Mouse (Mus musculus): Measurements from ENCODE around the gene Dpp3. TPM values are rescaled to one million over a fixed set of nuclear protein-coding genes. Genes with fewer than 3 reads are reported as not detected.

Gene Dpp3
- polyA plus RNA-seq, 1 experiment, result 129 TPM

DNA sequence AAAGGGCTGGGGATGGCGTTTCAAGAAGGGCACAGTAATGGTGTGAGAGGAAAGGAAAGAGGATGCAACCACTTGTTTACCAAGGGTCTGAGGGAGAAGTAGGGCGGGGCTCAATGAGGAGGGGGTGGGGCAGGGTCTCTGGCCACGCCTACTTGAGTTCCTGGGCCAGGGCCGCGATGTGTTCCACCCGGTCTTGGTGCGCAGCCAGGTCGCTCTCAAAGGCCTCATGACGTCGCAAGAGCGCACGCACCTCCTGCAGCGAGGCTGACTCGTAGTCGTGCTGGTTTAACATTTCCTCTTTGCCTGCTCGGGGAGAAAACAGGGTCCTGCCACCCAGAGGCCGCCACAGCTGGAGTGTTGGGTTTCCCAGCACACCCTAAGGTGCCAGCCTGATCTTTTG is 62.9 kb downstream of the Dpp3 start:
- no peak for TF ChIP-seq POLR2A (IDR thresholded peaks at IDR 0.05; ENCODE audit: insufficient read depth, low read length)
- 0 out of 2 replicates have a peak, but pooled peaks have one; percentile 25 for TF ChIP-seq EP300 (IDR thresholded peaks at IDR 0.05; ENCODE audit: insufficient read depth, low read depth, low read length)
- TF ChIP-seq CTCF (IDR thresholded peaks at IDR 0.05; ENCODE audit: low read depth, low read length), result no peak
- H3K9ac ChIP-seq (ENCODE audit: low read depth, poor library complexity, severe bottlenecking), result no peak overlapping the region
- peaks cover 6% of the 10 kb centered on the region for H3K4me1 ChIP-seq (ENCODE audit: control insufficient read depth, insufficient read depth, low read length)
- H3K27ac ChIP-seq (ENCODE audit: insufficient read depth, low read length), result no peak overlapping the region
- H3K4me3 ChIP-seq (ENCODE audit: low read depth, low read length), result peak overlapping the region; percentile 31
- no peaks in the 10 kb centered on the region for H3K9me3 ChIP-seq (replicated peaks; ENCODE audit: control insufficient read depth, insufficient read depth, low read length, poor library complexity, severe bottlenecking)
- no peaks in the 10 kb centered on the region for H3K36me3 ChIP-seq (ENCODE audit: control insufficient read depth, insufficient read depth, low read length, poor library complexity, severe bottlenecking)
- no peaks in the 10 kb centered on the region for H3K27me3 ChIP-seq (ENCODE audit: control insufficient read depth, insufficient read depth, low read length, poor library complexity, severe bottlenecking)

DNA sequence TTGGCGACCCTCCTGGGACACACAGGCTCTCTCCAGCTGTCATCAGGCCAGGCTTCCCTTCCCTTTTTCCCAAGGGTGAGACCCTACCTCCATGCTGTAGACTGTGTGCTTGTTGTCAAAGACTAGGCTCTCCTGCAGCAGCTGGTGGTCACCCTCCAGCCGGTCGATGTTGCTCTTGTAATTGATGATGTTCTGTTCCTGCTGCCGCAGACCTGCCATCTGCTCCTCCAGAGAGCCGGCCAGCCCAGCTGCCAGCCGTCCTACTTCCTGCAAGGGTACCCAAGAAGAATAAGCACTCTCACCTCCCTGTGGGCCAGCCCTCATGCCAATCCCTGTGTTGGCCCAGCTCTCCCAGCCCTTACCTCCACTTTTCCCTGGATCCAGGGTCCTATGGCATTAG is 65.0 kb downstream of the Dpp3 start:
- Histone ChIP-seq H3K36me3 (ENCODE audit: control insufficient read depth, insufficient read depth, low read length, poor library complexity, severe bottlenecking) (no peaks in the 10 kb centered on the region), H3K9ac (ENCODE audit: low read depth, poor library complexity, severe bottlenecking) (no peak overlapping the region), H3K4me1 (ENCODE audit: control insufficient read depth, insufficient read depth, low read length) (peaks cover 6% of the 10 kb centered on the region), H3K4me3 (ENCODE audit: low read depth, low read length) (no peak overlapping the region), H3K9me3 (replicated peaks; ENCODE audit: control insufficient read depth, insufficient read depth, low read length, poor library complexity, severe bottlenecking) (no peaks in the 10 kb centered on the region), H3K27me3 (ENCODE audit: control insufficient read depth, insufficient read depth, low read length, poor library complexity, severe bottlenecking) (no peaks in the 10 kb centered on the region), H3K27ac (ENCODE audit: insufficient read depth, low read length) (no peak overlapping the region)
- no peak for TF ChIP-seq CTCF (IDR thresholded peaks at IDR 0.05; ENCODE audit: low read depth, low read length)
- no peak for TF ChIP-seq POLR2A (IDR thresholded peaks at IDR 0.05; ENCODE audit: insufficient read depth, low read length)
- TF ChIP-seq EP300 (IDR thresholded peaks at IDR 0.05; ENCODE audit: insufficient read depth, low read depth, low read length), result no peak

DNA sequence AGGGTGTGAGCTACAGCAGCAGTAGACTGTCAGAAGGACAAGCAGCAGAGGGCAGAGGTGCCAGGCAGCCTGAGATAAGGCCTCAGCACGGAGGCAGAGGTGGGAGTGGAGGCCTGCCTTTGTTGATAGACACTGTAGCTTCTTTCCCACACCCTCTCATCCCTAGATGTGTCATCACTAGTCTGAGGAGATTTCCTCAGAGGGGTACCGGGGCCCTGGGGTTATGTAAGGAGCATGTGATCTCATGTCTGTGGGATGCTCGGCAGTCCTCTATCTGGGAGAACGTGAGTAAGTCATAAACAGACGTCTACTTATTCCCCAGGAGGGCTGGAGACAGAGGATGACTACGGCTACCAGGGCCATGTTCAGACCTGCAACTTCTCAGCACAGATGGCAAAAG is 69.0 kb downstream of the Dpp3 start:
- Histone ChIP-seq H3K36me3 (ENCODE audit: control insufficient read depth, insufficient read depth, low read length, poor library complexity, severe bottlenecking) (no peaks in the 10 kb centered on the region), H3K27ac (ENCODE audit: insufficient read depth, low read length) (no peak overlapping the region), H3K27me3 (ENCODE audit: control insufficient read depth, insufficient read depth, low read length, poor library complexity, severe bottlenecking) (no peaks in the 10 kb centered on the region), H3K4me1 (ENCODE audit: control insufficient read depth, insufficient read depth, low read length) (no peaks in the 10 kb centered on the region), H3K9ac (ENCODE audit: low read depth, poor library complexity, severe bottlenecking) (no peak overlapping the region), H3K4me3 (ENCODE audit: low read depth, low read length) (no peak overlapping the region), H3K9me3 (replicated peaks; ENCODE audit: control insufficient read depth, insufficient read depth, low read length, poor library complexity, severe bottlenecking) (no peaks in the 10 kb centered on the region)
- TF ChIP-seq POLR2A (IDR thresholded peaks at IDR 0.05; ENCODE audit: insufficient read depth, low read length), result no peak
- no peak for TF ChIP-seq EP300 (IDR thresholded peaks at IDR 0.05; ENCODE audit: insufficient read depth, low read depth, low read length)
- TF ChIP-seq CTCF (IDR thresholded peaks at IDR 0.05; ENCODE audit: low read depth, low read length), result no peak

Other genes with a start within 250 kb of the Dpp3 start
- 0.32 and 0.87 TPM in 2 replicates for gene Gm960, start 229.6 kb downstream of the Dpp3 start, polyA plus RNA-seq (2011; ENCODE audit: insufficient read depth, insufficient read length, low read depth, missing spikeins)
- gene Sptbn2, start 217.1 kb downstream of the Dpp3 start, polyA plus RNA-seq (2011; ENCODE audit: insufficient read depth, insufficient read length, low read depth, missing spikeins), result 13.5 and 13.7 TPM in 2 replicates
- gene Rbm4b, start 171.8 kb downstream of the Dpp3 start, polyA plus RNA-seq (2011; ENCODE audit: insufficient read depth, insufficient read length, low read depth, missing spikeins), result 7.2 and 7.4 TPM in 2 replicates
- 67.6 and 72.7 TPM in 2 replicates for gene Rbm4, start 134.4 kb downstream of the Dpp3 start, polyA plus RNA-seq (2011; ENCODE audit: insufficient read depth, insufficient read length, low read depth, missing spikeins)
- gene Gm21992, start 116.7 kb downstream of the Dpp3 start, polyA plus RNA-seq (2011; ENCODE audit: insufficient read depth, insufficient read length, low read depth, missing spikeins), result 22.2 and 23.5 TPM in 2 replicates
- 79.2 and 85.2 TPM in 2 replicates for gene Rbm14, start 116.7 kb downstream of the Dpp3 start, polyA plus RNA-seq (2011; ENCODE audit: insufficient read depth, insufficient read length, low read depth, missing spikeins)
- gene Ccs, start 89.0 kb downstream of the Dpp3 start, polyA plus RNA-seq (2011; ENCODE audit: insufficient read depth, insufficient read length, low read depth, missing spikeins), result 36.6 and 37.3 TPM in 2 replicates
- 0.27 TPM in 1 of 2 replicates, not detected in the other for gene Ccdc87, start 88.9 kb downstream of the Dpp3 start, polyA plus RNA-seq (2011; ENCODE audit: insufficient read depth, insufficient read length, low read depth, missing spikeins)
- gene Ctsf, start 73.2 kb downstream of the Dpp3 start, polyA plus RNA-seq (2011; ENCODE audit: insufficient read depth, insufficient read length, low read depth, missing spikeins), result 13.5 and 13.6 TPM in 2 replicates
- 4.5 and 4.8 TPM in 2 replicates for gene Actn3, start 50.4 kb downstream of the Dpp3 start, polyA plus RNA-seq (2011; ENCODE audit: insufficient read depth, insufficient read length, low read depth, missing spikeins)
- gene Zdhhc24, start 49.6 kb downstream of the Dpp3 start, polyA plus RNA-seq (2011; ENCODE audit: insufficient read depth, insufficient read length, low read depth, missing spikeins), result 8.2 and 10.3 TPM in 2 replicates
- 3.9 and 5.3 TPM in 2 replicates for gene Bbs1, start 21.7 kb downstream of the Dpp3 start, polyA plus RNA-seq (2011; ENCODE audit: insufficient read depth, insufficient read length, low read depth, missing spikeins)
- 2.7 and 3.9 TPM in 2 replicates for gene Peli3, start 14.8 kb upstream of the Dpp3 start, polyA plus RNA-seq (2011; ENCODE audit: insufficient read depth, insufficient read length, low read depth, missing spikeins)
- gene Mrpl11, start 33.9 kb upstream of the Dpp3 start, polyA plus RNA-seq (2011; ENCODE audit: insufficient read depth, insufficient read length, low read depth, missing spikeins), result 126 and 135 TPM in 2 replicates
- 0.24 and 0.27 TPM in 2 replicates for gene Npas4, start 62.0 kb upstream of the Dpp3 start, polyA plus RNA-seq (2011; ENCODE audit: insufficient read depth, insufficient read length, low read depth, missing spikeins)
- 16.8 and 18.5 TPM in 2 replicates for gene Slc29a2, start 95.6 kb upstream of the Dpp3 start, polyA plus RNA-seq (2011; ENCODE audit: insufficient read depth, insufficient read length, low read depth, missing spikeins)
- gene B4gat1, start 110.5 kb upstream of the Dpp3 start, polyA plus RNA-seq (2011; ENCODE audit: insufficient read depth, insufficient read length, low read depth, missing spikeins), result 8.9 and 10.9 TPM in 2 replicates
- gene AC124502.3, start 110.6 kb upstream of the Dpp3 start, polyA plus RNA-seq (2011; ENCODE audit: insufficient read depth, insufficient read length, low read depth, missing spikeins), result not detected in 2 replicates
- gene Brms1, start 113.1 kb upstream of the Dpp3 start, polyA plus RNA-seq (2011; ENCODE audit: insufficient read depth, insufficient read length, low read depth, missing spikeins), result 22.3 and 24.0 TPM in 2 replicates
- gene Rin1, start 122.2 kb upstream of the Dpp3 start, polyA plus RNA-seq (2011; ENCODE audit: insufficient read depth, insufficient read length, low read depth, missing spikeins), result 19.2 and 22.7 TPM in 2 replicates
- gene Cd248, start 139.8 kb upstream of the Dpp3 start, polyA plus RNA-seq (2011; ENCODE audit: insufficient read depth, insufficient read length, low read depth, missing spikeins), result 3.1 and 3.7 TPM in 2 replicates
- gene Tmem151a, start 157.2 kb upstream of the Dpp3 start, polyA plus RNA-seq (2011; ENCODE audit: insufficient read depth, insufficient read length, low read depth, missing spikeins), result 6.2 and 8.3 TPM in 2 replicates
- gene Yif1a, start 160.3 kb upstream of the Dpp3 start, polyA plus RNA-seq (2011; ENCODE audit: insufficient read depth, insufficient read length, low read depth, missing spikeins), result 40.6 and 47.3 TPM in 2 replicates
- 3.3 and 3.7 TPM in 2 replicates for gene Cnih2, start 170.2 kb upstream of the Dpp3 start, polyA plus RNA-seq (2011; ENCODE audit: insufficient read depth, insufficient read length, low read depth, missing spikeins)
- 70.5 and 75.3 TPM in 2 replicates for gene Rab1b, start 178.8 kb upstream of the Dpp3 start, polyA plus RNA-seq (2011; ENCODE audit: insufficient read depth, insufficient read length, low read depth, missing spikeins)
- 24.5 and 24.7 TPM in 2 replicates for gene Klc2, start 190.3 kb upstream of the Dpp3 start, polyA plus RNA-seq (2011; ENCODE audit: insufficient read depth, insufficient read length, low read depth, missing spikeins)